Mouse (Mus musculus): Measurements from ENCODE around the gene Zdhhc13. TPM values are rescaled to one million over a fixed set of nuclear protein-coding genes. Genes with fewer than 3 reads are reported as not detected.
A peak's percentile ranks its signal among the peaks of the same experiment; 100 is the strongest.

The Zdhhc13 gene
- 43.3 and 55.5 TPM in 2 replicates for total RNA-seq (2014; rRNA removed)
- polyA plus RNA-seq (2015; fragmentation: Nextera tagmentation; extraction: Ambion mirVana), result 22.6 and 25.5 TPM in 2 replicates

- peak; percentile 96 for DNase-seq (ENCODE audit: low spot score)
- under 1% methylated on average over 56 of the region's 57 CpGs for WGBS
- peak within 1 kb of the TSS; percentile 80 for H3K27ac ChIP-seq
- H3K4me3 ChIP-seq (ENCODE audit: low read length), result peak within 1 kb of the TSS; percentile 51
- ATAC-seq, result peak; percentile 99
- peak within 1 kb of the TSS; percentile 73 for H3K4me2 ChIP-seq (ENCODE audit: low read depth, low read length)
- TF ChIP-seq CTCF (IDR thresholded peaks at IDR 0.05; ENCODE audit: low read depth), result no peak
- peak within 1 kb of the TSS; percentile 62 for H3K9ac ChIP-seq (replicated peaks; ENCODE audit: low read length)
- H3K4me1 ChIP-seq (ENCODE audit: insufficient read depth, low read length), result 0 out of 2 replicates have a peak, but pooled peaks cover 6% of the 10 kb centered on the region
- no peaks in the 10 kb centered on the region for H3K36me3 ChIP-seq (ENCODE audit: insufficient read depth, low read length)
- no peaks in the 10 kb centered on the region for H3K27me3 ChIP-seq (ENCODE audit: insufficient read depth, low read length)
- H3K9me3 ChIP-seq (ENCODE audit: low read length), result no peaks in the 10 kb centered on the region
Observed at GRCm38 (mm10) chr7:48788851-48789572, at the start of gene Zdhhc13. TSS of gene Zdhhc13 (plus strand) at chr7:48789003.

- H3K4me1 ChIP-seq (ENCODE audit: insufficient read depth, low read length), result no peaks in the 10 kb centered on the region
- under 1% methylated on average over 24 of the region's 24 CpGs for WGBS
Observed at GRCm38 (mm10) chr7:48749298-48750163, 39.3 kb upstream of the Zdhhc13 start.

GRCm38 (mm10) chr7:48750164-48750809, 38.5 kb upstream of the Zdhhc13 start:
- Histone ChIP-seq H3K27me3 (ENCODE audit: insufficient read depth, low read length) (no peaks in the 10 kb centered on the region), H3K27ac (no peak overlapping the region), H3K4me1 (ENCODE audit: insufficient read depth, low read length) (no peaks in the 10 kb centered on the region), H3K36me3 (ENCODE audit: insufficient read depth, low read length) (no peaks in the 10 kb centered on the region), H3K9me3 (ENCODE audit: low read length) (no peaks in the 10 kb centered on the region), H3K4me2 (ENCODE audit: low read depth, low read length) (peak overlapping the region; percentile 88; the same call in 1 of the 2 replicates), H3K4me3 (ENCODE audit: low read length) (no peak overlapping the region), H3K9ac (replicated peaks; ENCODE audit: low read length) (no peak overlapping the region)
- 58% methylated on average over 8 of the region's 8 CpGs for WGBS
- no peak for DNase-seq (ENCODE audit: low spot score)
- no peak for TF ChIP-seq CTCF (IDR thresholded peaks at IDR 0.05; ENCODE audit: low read depth)
- no peak; the same call in 1 of the 2 replicates for ATAC-seq

More at GRCm38 (mm10) chr7:48749298-48750163, 39.3 kb upstream of the Zdhhc13 start:
- peak overlapping the region; percentile 88 for H3K4me2 ChIP-seq (ENCODE audit: low read depth, low read length)
- peak overlapping the region; percentile 39 for H3K4me3 ChIP-seq (ENCODE audit: low read length)
- H3K36me3 ChIP-seq (ENCODE audit: insufficient read depth, low read length), result no peaks in the 10 kb centered on the region
- DNase-seq (ENCODE audit: low spot score) (peak; percentile 97), ATAC-seq (peak; percentile 85)
- H3K9me3 ChIP-seq (ENCODE audit: low read length), result no peaks in the 10 kb centered on the region
- peak; percentile 89 for TF ChIP-seq CTCF (IDR thresholded peaks at IDR 0.05; ENCODE audit: low read depth)
- H3K9ac ChIP-seq (replicated peaks; ENCODE audit: low read length), result peak overlapping the region; percentile 38
- no peaks in the 10 kb centered on the region for H3K27me3 ChIP-seq (ENCODE audit: insufficient read depth, low read length)
- peak overlapping the region; percentile 49; the same call in 1 of the 2 replicates for H3K27ac ChIP-seq

- Histone ChIP-seq H3K27me3 (ENCODE audit: insufficient read depth, low read length) (no peaks in the 10 kb centered on the region), H3K9me3 (ENCODE audit: low read length) (no peaks in the 10 kb centered on the region), H3K27ac (no peak overlapping the region), H3K4me1 (ENCODE audit: insufficient read depth, low read length) (no peaks in the 10 kb centered on the region), H3K36me3 (ENCODE audit: insufficient read depth, low read length) (no peaks in the 10 kb centered on the region), H3K9ac (replicated peaks; ENCODE audit: low read length) (no peak overlapping the region), H3K4me2 (ENCODE audit: low read depth, low read length) (no peak overlapping the region), H3K4me3 (ENCODE audit: low read length) (no peak overlapping the region)
- DNase-seq (ENCODE audit: low spot score) (no peak), ATAC-seq (no peak)
- WGBS, result 89% methylated on average over 5 of the region's 5 CpGs
- TF ChIP-seq CTCF (IDR thresholded peaks at IDR 0.05; ENCODE audit: low read depth), result no peak
Observed at GRCm38 (mm10) chr7:48751222-48751621, 37.6 kb upstream of the Zdhhc13 start.

GRCm38 (mm10) chr7:48754415-48754974, 34.3 kb upstream of the Zdhhc13 start:
- DNase-seq (ENCODE audit: low spot score) (no peak), ATAC-seq (no peak)
- no peak overlapping the region for H3K4me3 ChIP-seq (ENCODE audit: low read length)
- TF ChIP-seq CTCF (IDR thresholded peaks at IDR 0.05; ENCODE audit: low read depth), result no peak
- H3K9ac ChIP-seq (replicated peaks; ENCODE audit: low read length), result no peak overlapping the region
- no peaks in the 10 kb centered on the region for H3K27me3 ChIP-seq (ENCODE audit: insufficient read depth, low read length)
- H3K4me1 ChIP-seq (ENCODE audit: insufficient read depth, low read length), result no peaks in the 10 kb centered on the region
- H3K4me2 ChIP-seq (ENCODE audit: low read depth, low read length), result no peak overlapping the region
- no peaks in the 10 kb centered on the region for H3K9me3 ChIP-seq (ENCODE audit: low read length)
- 83% methylated on average over 3 of the region's 3 CpGs for WGBS
- no peak overlapping the region for H3K27ac ChIP-seq
- no peaks in the 10 kb centered on the region for H3K36me3 ChIP-seq (ENCODE audit: insufficient read depth, low read length)

- no peaks in the 10 kb centered on the region for H3K9me3 ChIP-seq (ENCODE audit: low read length)
- no peak for ATAC-seq
- 88% methylated on average over 3 of the region's 3 CpGs for whole genome bisulfite sequencing
Observed at GRCm38 (mm10) chr7:48755825-48756224, 33.0 kb upstream of the Zdhhc13 start.

More at GRCm38 (mm10) chr7:48755825-48756224, 33.0 kb upstream of the Zdhhc13 start:
- no peak for DNase-seq (ENCODE audit: low spot score)
- Histone ChIP-seq H3K27me3 (ENCODE audit: insufficient read depth, low read length) (no peaks in the 10 kb centered on the region), H3K4me1 (ENCODE audit: insufficient read depth, low read length) (no peaks in the 10 kb centered on the region), H3K36me3 (ENCODE audit: insufficient read depth, low read length) (no peaks in the 10 kb centered on the region), H3K9ac (replicated peaks; ENCODE audit: low read length) (no peak overlapping the region), H3K4me3 (ENCODE audit: low read length) (no peak overlapping the region), H3K4me2 (ENCODE audit: low read depth, low read length) (no peak overlapping the region), H3K27ac (no peak overlapping the region)
- TF ChIP-seq CTCF (IDR thresholded peaks at IDR 0.05; ENCODE audit: low read depth), result no peak
